Mouse (Mus musculus): Measurements from ENCODE around the gene Fgfr4. TPM values are rescaled to one million over a fixed set of nuclear protein-coding genes. Genes with fewer than 3 reads are reported as not detected.

Fgfr4 gene
- polyA plus RNA-seq (2012; rRNA removed) = 4.3 and 6.0 TPM in 2 replicates

DNA sequence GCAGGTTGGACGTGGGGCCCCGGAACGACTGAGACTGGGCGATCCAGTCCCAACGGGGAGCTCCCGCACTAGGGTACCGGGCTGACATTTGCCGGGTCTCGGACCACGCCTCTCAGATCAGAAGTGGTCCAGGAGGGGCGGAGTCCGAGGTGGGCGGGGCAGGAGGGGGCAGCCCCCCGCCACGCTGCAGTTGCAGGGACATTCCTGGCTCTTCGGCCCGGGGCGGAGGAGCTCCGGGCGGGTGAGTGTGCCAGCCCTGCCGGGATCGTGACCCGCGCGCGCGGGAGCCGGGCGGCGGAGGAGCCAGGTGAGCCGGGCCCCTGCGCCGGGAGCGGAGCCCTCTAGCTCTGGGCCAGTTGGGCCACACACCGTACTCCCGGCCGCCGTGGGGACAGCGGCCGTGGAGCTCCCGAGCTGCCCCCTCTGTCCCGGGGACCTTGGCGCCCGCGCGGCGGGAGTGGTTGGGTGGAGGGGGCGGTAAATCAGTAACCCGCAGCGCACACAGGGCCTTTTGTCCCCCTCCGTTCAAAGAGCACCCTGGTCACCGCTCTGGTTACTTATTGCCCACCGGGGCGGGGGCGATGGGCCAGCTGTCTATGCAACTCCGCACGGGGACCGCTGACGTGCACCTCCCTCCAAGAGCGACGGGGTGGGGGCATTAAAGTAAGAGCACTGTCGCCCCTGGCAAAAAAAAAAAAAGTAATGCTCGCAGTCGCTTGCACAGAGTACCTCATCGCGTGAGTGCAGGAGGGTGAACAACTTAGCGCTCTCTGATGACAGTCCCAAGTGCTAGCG lies at the start of gene Fgfr4:
Gene Fgfr4 (plus strand): TSS at position 20 of the 795 bp plus-strand sequence.
- no peak for DNase-seq (ENCODE audit: low read depth)

DNA sequence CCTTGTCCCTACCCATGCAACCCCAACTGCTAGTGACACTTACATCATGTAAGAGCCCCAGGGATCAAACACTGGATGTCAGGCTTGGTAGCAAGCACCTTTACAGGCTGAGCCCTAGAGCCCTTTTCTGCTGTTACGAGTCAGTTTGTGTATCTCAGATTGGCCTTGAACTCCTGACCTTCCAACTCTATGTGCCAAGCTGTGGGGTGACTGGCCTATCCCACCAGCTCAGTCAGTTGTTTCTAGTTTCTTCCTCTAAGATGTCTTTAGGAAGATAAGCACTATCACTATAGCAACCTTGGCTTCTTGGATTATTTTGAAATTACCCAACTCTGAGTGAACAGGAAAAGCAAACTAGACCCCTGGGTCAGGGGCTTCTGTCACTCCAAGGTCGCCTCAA lies 49.1 kb upstream of the Fgfr4 start:
- no peak for DNase-seq (ENCODE audit: low read depth)

DNA sequence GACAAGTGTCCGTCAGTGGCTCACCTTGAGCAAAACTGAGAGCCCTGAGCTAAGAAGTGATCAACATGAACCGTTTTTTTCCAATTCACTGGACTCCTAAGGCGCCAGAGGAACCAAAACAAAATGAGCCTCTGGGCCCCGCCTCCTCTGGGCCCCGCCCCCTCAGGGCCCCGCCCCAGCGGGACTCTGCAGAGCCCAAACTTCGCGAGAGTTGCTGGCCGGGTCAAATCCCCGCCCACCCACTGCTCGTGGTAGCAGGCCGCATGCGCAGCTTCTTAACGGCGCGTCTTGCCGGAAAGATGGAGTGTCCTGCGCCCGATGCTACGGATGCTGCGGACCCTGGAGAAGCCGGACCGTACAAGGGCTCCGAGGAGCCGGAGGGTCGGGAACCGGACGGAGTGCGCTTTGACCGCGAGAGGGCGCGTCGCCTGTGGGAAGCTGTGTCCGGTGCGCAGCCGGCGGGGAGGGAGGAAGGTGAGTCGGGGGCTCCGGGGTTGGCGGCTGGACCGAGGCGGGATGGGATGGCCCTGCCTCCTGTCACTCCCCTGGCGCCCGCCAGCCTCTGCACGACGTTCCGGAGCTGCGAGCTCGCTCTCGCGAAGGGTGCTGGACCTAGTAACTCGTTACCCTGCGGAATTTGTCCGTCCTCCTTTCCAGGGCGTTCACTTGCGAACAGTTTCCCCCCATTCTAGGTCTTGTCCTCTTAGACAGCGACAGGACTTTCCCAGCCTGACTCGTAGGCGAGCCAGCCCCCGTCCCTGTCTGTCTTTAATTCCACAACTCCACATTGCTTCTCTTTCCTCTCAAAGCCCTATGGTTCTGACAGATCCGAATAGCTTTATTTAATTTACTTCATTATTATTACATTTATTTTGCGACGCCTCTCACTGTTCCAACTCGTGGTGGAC lies 47.1 kb upstream of the Fgfr4 start, which contains the start of gene Zfp346:
Gene Zfp346 (plus strand): TSS at position 267 of the 908 bp plus-strand sequence.
- DNase-seq (ENCODE audit: low read depth) = peak; percentile 44

DNA sequence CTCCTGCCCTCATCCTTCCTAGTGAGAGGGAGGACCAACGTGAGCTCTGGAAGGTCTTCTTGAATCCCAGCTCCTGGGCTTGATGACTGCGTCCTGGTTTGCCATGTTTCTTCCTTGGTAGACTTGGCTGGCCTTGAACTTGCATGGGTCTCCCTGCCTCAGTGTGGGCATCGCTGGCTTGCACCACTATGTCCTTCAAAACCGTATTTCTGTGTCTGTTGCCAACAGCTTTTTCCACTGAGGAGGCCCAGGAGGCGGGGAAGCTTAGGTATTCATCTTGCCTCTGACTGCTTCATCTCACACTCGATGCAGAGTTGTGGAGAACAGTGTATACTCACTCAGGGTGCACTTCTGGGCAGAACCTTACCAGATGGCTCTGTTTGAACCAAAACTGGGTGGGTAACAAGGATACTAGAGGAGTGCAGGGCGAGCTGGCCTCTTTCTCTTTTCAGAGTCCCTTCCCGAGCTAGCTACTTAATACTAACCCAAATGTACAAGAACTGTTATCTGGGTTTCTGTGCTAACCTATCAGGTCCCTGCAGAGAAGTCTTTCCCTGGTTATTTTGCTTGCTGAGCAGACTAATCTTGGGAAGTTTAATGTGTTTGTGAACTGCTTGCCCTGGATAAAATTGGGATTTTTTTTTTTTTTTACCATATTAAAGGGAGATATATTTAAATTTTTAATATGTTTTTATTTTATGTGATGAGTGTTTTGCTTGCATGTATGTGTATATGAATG lies 46.3 kb upstream of the Fgfr4 start:
- no peak for DNase-seq (ENCODE audit: low read depth)

DNA sequence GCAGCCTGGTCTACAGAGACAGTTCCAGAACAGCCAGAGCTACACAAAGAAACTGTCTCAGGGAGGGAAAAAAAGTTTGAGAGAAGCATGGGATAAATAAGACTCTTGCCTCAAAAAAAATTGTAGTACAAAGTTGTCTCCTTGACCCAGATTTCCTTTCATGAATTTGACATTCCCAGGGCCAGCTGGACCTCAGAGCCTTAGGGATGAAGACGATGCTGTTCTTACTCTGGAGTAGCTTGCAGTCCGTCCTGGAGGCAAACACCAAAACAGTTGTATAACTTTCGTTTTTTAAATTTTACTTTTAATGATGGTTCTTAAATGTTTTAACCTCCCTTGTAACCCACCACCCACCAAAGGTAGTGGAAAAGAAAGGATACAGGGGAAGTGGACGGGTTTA lies 45.3 kb upstream of the Fgfr4 start:
- DNase-seq (ENCODE audit: low read depth) = no peak

DNA sequence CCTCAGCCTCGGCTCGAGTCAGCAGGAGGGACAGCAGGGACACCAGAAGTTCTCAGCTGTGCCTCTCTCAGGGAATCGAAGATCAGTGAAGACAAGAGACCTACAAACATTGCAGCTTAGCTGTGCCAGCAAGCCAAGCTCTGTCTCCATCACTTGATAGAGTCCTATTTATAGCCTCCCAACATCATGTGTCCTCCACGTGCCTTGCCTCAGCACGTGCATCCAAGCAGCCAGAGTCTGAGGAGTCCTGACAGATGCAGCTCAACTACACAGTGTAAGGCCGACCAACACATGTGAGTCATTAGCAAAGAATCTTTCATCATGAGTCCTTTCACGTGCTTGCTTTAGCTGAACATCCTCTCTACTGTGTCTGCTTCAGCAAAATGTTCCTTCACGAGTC lies 44.7 kb upstream of the Fgfr4 start:
- DNase-seq (ENCODE audit: low read depth) = no peak

DNA sequence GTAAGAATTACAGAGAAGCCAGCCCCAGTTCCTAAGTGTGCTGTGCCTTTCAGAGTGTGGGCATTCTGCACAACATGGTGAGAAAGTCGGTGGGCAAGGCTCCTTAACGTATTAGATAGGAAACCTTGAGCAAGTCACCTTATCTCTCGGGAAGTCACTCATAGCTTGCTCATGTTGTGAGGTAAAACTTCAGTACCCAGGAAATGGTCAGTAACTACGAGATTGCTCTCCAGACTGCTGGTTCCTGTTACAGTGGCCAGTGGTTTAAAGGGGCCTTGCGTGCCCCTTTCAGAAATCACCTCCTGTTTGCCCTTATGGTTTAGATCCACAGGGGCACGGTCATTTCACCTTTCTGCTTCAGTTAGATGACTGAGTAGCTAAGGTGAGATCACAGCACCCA lies 38.1 kb upstream of the Fgfr4 start:
- DNase-seq (ENCODE audit: low read depth) = no peak

DNA sequence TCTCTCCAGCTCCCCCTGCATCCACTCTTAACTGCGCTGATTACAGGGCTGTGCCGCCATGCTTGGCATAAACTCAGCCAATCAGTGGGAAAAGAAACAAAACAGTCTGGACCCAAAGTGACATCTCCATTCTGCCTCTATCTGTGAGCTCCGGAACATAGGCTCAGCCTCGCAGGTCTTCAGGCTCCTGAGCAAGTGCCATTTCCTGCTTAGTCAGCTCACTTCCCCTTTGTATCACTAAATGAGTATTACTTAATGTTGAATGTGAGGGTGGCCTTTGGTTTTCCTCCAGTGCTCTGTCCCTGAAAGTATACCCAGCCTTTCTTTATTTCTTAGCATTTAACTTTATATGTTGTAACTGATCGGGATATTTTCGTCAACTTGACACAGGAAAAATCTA lies 27.5 kb upstream of the Fgfr4 start:
- no peak for DNase-seq (ENCODE audit: low read depth)

DNA sequence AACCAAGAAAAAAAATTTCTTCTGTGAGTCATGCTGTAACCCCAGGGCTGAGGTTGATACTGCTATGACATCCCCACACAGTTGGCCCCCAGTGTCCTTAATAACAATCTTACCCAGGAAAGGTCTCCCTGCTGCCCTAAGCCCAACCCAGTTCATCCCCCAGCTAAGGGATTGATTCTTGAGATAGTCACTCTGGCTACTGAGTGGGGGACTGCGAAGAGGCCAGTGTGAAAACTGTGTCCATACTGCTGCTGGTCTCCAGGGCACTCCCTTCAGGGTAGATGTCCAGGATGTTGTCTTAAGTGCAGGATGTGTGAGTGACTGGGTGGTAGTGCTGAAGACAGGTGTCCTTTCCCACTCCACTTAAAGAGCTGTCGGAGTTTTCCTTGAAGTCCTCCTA lies 19.0 kb upstream of the Fgfr4 start, which contains the start of gene Gm17617:
Gene Gm17617 (minus strand): TSS at position 101 of the 400 bp plus-strand sequence.
- DNase-seq (ENCODE audit: low read depth) = no peak

DNA sequence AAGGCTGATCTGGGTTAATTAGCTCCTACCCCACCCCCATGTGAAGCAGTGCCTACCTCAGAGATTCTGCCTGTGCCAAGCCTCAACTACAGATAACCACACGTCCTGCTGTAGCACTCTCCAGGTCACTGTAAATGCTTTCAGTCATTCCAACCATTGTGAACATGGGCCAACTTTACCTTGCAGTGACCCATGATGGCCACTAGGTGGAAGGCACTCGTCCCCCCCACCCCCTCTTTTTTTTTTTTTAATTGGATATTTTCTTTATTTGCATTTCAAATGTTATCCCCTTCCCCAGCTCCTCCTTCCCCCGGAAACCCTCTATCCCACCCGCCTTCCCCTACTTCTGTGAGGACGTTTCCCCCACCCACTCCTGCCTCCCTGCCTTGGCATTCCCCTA lies 17.1 kb upstream of the Fgfr4 start:
- DNase-seq (ENCODE audit: low read depth) = no peak

DNA sequence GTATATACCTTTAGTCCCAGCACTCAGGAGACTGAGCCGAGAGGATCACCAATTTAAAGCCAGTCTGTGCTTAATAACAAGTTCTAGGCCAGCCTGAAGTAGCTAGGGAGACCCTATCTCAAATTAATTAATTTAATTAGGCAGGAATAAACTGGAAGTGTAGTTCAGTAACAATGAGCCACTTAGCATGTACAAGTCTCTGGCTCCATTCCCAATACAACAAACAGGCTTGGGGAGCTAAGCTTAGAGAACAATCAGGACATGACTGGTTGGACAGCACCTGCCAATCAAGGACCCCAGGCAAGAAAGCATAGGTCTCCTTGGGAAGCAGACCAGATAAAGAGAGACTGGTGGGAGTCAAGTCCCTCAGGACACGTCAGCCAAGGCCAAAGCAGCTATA lies 12.2 kb upstream of the Fgfr4 start:
- DNase-seq (ENCODE audit: low read depth) = no peak

DNA sequence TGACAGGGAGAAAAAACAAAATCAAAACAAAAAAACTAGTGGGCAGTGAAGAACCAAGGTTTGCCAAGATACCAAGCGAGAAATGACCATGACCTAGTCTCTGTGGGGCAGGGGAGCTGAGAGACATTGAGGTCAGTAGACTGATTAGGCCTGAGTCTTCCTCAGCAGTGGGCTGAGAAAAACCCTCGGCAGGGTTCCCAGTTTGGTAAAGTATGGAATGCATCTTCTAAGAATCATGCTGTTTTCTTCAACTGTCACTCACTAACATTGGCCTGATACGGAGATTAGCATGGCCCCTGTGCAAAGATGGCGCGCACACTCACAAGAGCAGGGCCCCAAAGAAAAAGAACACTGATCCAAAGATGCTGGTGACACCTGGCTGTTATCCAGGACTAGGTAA lies 1.5 kb downstream of the Fgfr4 start:
- no peak for DNase-seq (ENCODE audit: low read depth)

DNA sequence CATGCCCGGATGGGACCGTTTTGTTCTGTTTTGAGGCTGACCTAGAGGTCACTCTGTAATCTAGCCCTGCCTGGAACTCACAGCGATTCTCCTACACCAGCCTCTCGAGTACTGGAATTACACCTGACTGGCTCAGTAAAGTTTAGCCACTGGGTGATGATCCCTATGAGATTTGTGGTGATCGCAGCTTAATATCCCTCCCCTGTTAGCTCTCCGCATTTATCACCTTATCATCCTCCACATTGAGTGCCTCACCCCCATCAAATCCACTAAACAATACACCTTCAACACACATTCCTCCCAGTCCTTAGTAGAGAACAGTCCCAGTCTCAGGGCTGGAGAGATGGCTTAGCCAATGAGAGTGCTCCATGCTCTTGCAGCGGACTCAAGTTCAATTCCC lies 9.9 kb downstream of the Fgfr4 start:
- DNase-seq (ENCODE audit: low read depth) = no peak

DNA sequence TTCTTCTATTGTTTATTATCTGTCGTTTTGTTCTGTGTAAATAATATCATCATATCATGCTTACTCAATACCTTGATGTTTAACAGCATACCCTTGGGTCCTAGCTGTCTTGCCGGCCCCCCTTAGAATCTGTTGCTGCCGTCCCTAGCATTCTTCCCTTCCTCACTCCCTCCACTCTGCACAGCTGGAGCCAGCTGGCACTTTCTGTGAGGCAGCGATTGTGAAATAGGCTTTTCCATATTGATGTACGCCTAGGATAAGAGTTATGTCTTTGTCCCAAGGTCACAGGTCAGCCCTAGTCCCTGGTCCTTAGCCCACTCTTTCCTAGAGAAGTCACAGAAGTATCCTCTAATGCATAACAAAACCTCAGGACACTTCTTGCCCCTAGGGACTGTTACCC lies 11.1 kb downstream of the Fgfr4 start:
- no peak for DNase-seq (ENCODE audit: low read depth)

DNA sequence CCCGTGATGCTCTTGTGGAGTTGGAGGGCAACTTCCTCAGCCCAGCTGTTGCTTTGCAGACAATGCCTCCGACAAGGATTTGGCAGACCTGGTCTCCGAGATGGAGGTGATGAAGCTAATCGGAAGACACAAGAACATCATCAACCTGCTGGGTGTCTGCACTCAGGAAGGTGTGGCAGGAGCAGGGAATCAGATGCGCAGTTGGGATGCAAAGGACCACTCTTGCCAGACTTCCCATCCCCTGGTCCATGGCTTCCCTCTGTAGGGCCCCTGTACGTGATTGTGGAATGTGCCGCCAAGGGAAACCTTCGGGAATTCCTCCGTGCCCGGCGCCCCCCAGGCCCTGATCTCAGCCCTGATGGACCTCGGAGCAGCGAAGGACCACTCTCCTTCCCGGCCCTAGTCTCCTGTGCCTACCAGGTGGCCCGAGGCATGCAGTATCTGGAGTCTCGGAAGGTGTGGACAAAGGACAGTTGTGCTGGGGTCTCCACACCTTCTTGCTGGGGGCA lies 13.4 kb downstream of the Fgfr4 start:
- DNase-seq (ENCODE audit: low read depth) = no peak

DNA sequence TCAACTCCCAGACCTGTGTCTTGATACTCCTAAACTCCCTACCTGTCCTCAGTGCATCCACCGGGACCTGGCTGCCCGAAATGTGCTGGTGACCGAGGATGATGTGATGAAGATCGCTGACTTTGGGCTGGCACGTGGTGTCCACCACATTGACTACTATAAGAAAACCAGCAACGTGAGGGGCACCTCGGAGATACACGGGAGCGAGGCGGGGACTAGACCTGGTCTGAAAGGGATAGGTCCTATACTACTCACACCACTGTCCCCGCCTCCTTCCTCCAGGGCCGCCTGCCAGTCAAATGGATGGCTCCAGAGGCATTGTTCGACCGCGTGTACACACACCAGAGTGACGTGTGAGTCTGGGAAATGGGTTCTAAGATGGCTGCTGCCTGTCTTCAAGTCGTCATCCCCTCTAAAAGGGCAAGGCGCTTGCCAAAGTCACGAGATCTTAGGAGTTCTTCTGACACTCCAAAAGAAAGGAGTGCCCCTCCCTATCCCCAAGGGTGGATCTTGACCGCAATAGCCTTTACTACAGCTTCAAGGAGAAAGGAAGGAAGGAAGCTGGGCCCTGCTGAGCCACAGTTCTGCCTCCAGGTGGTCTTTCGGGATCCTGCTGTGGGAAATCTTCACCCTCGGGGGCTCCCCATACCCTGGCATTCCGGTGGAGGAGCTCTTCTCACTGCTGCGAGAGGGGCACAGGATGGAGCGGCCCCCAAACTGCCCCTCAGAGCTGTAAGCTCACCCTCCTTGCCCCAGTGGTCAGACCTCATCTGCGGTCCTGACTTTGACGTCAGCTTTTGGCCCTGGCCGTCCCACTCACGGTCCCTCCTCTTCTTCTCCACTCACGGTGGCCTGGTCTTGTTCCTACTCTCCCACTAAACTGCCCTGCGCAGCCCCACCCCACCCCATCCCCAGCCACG lies 14.6 kb downstream of the Fgfr4 start:
- DNase-seq (ENCODE audit: low read depth) = no peak

DNA sequence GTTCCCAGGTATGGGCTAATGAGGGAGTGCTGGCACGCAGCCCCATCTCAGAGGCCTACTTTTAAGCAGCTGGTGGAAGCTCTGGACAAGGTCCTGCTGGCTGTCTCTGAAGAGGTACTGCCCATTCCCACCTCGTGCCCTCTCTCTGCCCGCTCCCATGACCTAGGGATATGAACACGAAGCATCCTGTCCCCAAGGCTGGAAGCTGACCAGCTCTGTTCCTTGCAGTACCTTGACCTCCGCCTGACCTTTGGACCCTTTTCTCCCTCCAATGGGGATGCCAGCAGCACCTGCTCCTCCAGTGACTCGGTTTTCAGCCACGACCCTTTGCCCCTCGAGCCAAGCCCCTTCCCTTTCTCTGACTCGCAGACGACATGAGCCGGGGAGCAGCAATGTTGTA lies 15.4 kb downstream of the Fgfr4 start:
- no peak for DNase-seq (ENCODE audit: low read depth)

DNA sequence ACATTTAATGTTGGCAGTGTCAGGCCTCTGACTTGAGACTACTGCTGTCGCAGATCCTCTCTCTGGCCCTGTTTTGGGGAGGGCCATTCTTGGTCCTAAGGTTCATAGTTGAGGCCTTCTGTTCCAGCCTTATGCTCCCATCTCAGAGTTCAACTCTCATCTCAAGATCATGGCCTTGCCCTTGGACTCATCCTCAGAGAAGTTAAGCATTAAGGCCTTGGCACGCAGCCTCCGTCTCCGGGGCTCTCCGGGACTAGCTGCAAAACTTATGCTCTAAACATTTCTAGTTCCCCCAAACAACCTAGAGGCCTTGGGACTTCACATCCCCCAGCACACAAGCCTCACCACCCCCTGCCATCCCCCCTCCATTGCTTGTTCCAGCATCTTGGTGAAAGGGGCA lies 15.8 kb downstream of the Fgfr4 start:
- no peak for DNase-seq (ENCODE audit: low read depth)

DNA sequence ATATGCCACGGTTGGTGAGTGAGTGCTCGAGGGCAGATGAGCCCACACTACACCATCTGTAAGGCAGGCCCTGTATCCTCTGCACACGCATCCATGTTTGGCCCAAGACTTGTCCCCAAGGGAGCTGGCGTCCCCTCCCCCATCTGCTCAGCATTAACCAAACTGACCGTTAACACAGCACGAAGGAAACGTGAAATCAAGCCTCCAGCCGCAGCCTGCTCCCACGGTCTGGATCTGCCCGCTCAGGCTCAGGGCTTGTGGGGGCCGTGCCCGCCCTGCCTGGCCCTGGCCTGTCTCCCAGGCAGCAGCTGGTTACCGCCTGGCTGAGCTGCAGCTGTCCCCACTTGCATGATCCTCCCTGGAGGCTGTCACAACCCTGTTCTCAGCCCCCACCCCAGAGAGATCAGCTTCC lies 16.5 kb downstream of the Fgfr4 start:
- DNase-seq (ENCODE audit: low read depth) = no peak

DNA sequence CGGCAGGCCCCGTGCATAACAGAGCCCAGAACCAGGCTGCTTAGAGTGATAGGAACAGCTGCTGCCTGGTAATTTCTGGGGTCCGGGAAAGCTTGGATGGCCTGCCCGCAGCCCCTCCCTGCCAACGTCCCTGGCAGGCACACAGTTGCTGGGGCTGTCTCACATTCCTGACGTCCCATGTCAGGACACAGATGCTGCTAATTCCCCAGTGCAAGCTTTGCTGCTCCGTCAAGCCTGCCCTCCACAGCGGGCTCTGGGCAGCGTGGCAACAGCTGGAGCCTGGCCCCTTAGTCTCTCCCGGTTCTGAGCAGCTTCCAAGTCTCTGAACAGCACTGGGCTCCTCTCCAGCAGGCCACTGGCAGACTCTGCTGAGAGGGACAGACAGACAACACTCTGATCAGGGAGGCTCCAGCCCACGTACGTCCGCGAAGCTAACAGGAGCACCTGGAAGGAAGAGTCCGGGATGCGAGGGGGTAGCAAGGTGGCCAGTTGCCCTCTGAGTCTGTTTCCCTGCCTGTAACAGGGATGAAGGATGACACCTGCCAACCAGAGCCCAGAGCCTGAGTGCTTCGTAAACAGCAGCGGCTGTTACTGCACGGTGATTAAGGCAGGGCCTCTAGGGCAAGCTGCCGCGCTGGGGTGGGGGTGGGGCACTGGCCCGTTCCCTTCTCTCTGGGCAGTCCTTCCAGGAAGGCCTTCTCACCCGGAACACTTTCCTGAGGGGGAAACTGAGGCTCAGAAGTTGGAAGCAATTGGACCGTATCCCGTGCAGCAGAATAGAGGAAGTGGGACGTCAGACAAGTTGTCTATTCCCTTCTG lies 19.3 kb downstream of the Fgfr4 start:
- DNase-seq (ENCODE audit: low read depth) = no peak
